Mouse (Mus musculus) gastrocnemius, adult 18-20 months (tissue): Measurements from ENCODE around the gene Ilf3. TPM values are rescaled to one million over a fixed set of nuclear protein-coding genes. Genes with fewer than 3 reads are reported as not detected.

Experiments
- DNase-seq: peaks from one replicate; pipeline ENCODE4 v3.0.0; 2021; ENCODE audit warnings: low spot score
- total RNA-seq, 2 experiments: library from RNA; stranded (reverse); gene quantifications; 2 replicates each; pipeline ENCODE4 v1.2.3; 2021

Gene Ilf3
- total RNA-seq, 2 experiments from 2014 or later, result 17.3 to 22.2 TPM

DNA sequence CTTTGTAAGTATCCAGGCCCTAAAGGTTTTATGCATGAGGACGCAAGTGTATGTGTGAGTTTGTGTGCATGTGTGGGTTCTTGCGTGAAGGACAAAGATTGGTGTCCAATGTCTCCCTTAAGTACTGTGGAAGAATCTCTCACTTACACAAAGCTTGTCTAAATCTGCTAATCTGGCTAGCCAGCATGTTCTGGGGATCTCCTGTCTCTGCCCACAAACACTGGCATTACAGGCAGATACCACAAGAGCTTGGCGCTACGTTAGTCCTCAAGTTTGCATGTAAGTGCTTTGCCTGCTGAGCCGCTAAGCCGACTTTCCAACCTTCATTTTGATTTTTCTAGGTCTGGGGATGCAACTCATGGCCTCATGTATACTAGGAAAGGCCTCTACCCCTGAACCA, 69.9 kb downstream of the Ilf3 start:
- DNase-seq, result no peak

DNA sequence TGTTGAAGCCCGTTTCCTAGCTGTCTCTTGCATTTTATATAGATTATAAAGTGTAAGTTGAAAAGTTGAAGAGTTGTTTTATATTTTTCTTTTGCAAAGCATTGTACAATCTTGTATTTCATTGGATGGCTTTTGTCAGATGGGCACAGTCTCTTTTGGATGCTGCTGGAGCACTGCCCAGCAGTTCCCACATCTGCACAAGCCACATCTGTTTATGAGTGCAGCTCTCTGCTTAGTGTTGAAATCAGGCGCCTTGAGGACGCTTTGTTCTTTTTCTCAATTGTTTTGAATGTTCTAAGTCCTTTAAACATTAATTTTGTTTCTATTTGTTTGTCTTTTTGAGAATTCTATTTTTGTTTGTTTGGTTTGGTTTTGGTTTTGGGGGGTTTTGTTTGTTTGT, 70.5 kb downstream of the Ilf3 start:
- peak; percentile 59 for DNase-seq

DNA sequence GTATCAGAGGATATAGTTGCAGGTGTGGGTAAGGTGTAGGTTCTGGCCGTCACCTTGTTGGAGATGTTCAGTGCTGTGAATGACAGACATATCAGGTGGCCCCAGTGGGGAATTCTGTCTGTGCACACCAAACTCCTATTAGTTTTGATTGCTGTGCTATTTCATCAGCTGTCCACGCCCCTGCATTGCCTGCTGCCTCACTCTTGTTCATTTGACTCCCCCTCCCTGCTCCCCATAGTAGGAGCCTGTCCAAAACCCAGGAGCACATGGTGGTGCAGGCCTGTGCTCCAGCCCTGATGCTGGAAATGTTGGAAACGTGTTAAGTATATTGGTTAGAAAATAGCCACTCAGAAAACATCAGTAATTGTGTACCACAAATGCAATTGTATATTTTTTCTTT, 71.8 kb downstream of the Ilf3 start:
- DNase-seq, result peak; percentile 43

DNA sequence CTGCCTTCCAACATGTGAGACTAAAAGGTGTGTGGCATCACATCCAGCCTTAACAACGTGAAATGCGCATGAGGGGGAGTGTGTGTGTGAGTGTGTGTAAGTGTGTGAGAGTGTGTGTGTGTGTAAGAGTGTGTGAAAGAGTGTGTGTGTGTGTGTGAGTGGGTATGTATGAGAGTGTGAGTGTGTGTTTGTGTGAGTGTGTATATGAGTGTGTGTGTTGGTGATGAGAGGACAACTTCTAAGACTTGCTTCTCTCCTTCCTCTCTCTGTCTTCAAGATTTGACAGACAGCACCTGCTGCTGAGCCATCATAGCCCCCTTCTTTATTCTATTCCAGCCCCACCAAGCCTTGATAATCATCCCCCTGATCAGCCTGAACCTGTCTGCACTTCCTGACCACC, 72.2 kb downstream of the Ilf3 start:
- DNase-seq, result no peak

DNA sequence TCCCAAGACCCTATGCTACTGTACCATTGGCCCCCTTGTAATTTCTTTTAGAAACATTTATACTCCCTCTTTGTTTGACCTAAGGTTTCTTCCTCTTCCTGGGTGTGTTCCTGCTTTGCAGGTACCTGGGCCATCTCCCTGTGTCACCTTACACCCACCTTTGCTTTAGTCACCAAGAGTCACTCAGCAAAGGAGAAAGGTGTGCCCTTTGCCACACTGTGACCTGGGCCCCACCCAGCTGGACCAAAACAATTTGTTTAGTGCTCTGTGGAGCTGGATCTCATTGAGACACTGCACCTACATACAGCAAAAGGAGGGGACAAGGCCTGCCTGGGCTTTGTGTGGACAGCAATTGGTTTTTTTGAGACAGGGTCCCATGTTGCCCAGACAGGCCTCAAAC, 72.7 kb downstream of the Ilf3 start:
- DNase-seq, result no peak

DNA sequence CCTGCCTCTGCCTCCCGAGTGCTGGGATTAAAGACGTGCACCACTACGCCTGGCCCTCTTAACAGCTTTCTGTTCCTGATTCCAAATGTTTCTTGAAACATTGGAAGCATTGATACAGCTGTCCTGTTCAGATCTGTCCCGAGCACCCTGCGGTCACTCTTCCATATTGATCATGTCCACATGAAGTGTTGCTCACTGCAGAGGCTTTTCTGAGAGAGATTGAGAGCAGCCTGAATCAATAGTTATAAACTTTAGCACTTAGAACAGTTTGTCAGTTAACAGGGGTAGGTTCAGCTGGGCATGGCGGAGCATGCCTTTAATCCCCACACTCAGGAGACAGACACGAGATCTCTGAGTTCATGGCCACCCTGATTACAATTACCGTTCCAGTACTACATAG, 76.2 kb downstream of the Ilf3 start:
- DNase-seq, result no peak

DNA sequence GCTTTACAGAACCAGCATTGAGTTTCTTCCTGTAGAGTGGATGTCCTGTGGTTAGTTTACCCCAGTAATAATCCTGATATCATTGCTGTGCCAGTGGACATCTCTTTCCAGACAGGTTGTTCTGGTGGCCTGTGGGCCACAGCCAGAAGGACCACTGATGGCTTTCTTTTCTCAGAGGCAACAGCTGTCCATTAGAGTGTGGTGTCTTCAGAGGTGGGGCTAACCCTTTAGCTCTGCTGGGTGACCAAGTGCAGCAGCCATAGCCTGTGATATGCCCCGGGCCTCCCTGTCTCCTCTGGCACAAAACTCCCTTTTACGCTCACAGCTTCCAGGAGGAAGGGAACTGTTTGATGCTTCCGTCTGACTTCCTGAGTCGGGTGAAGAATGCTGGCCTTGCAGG, 76.9 kb downstream of the Ilf3 start:
- DNase-seq, result no peak

DNA sequence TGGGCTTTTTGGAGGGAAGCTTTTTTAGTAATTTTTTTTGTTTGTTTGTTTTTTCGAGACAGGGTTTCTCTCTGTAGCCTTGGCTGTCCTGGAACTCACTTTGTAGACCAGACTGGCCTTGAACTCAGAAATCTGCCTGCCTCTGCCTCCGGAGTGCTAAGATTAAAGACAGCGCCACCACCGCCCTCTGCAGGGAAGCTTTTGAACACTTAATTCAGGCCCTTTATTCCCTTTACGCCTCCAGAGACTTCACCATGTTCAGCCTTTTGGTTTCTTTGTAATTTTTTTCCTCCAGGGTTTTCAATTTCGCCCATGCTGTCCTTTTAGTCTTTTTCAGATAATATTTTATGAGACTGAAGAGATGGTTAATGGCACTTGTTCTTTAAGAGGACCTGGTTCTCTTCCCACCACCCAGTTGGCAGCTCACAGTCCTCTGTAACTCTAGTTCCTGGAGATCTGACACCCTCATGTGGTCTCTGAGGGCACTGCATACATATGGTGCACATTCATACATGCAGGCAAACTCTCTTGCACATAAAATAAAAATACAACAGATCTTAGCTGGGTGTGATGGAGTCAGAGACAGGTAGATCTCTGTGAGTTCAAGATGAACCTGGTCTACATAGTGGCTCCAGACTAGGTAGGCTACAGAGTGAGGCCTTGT, 77.5 kb downstream of the Ilf3 start:
- DNase-seq, result no peak

DNA sequence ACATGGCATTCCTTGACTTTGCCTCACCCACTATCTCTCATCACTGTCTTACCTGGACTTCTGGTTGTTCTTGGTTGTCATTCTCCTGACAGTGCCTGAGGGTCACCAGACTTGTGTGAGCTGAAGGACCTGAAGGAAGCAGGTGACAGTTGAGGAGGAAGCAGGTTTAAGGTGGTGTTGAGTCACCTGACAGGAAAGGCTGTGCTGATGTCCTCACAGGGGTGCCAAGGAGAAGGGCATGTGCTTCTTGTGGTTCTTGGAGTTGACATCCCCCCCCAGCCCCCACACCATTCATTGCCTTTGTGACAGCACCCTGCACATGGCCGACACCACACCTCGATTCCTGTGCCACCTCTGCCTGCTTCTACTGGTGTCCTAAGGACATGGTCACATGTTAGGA, 80.1 kb downstream of the Ilf3 start:
- DNase-seq, result no peak

DNA sequence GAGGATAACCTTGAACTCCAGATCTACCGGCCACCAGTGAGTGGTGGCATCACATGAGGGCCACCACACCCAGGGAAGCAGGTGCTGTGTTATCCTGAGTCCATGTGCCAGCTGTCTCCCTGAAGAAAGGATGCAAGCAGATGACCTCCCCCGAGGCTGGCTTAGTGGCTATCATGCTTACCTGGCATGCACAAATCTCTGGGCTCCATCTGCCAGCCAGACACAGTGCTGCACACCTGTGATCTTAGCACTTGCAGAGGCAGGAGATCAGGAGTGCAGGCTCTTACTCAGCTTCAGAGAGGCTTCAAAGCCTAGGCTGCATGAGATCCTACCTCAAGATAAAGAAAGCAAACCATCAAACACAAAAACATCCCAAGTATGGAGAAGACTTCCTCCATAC, 82.0 kb downstream of the Ilf3 start:
- DNase-seq, result no peak

DNA sequence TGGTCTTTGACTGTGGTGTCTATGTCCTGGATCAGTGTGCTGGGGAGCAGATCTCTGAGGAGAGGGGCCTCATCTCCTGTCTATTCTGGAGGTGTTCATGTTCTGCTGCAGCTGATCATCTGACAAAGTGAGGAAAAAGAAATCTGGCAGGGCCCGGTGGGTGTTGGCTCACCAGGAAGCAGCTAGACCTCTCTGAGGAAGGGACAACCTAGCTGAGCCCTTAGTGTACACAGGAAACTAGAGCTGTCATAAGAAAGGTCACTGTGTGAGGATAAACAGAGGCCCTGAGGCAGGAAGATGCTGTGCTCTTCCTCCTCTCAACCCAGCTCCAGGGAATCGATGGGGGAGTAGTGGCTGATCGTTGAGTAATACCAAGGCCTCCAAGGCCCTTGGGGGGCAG, 82.6 kb downstream of the Ilf3 start:
- DNase-seq, result no peak

DNA sequence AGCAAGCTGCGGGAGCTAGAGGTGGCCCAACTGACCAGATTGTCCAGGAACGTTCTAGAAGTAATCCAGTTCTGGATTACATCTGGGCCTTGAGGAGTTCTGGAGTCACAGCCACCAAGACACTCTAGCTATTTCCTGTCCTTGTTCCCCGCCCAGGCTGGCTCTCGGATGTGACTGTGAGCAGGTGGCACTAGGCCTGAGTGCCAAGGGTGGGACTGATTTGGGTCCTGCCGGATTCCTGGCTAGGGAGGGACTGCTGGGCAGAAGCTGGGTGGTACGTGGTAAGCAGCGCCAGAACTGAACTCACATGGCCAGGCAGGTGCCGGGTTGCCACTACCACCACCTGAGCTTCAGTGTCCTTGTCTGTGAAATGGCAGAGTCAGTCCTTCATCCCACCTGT, 83.7 kb downstream of the Ilf3 start:
- DNase-seq, result no peak

DNA sequence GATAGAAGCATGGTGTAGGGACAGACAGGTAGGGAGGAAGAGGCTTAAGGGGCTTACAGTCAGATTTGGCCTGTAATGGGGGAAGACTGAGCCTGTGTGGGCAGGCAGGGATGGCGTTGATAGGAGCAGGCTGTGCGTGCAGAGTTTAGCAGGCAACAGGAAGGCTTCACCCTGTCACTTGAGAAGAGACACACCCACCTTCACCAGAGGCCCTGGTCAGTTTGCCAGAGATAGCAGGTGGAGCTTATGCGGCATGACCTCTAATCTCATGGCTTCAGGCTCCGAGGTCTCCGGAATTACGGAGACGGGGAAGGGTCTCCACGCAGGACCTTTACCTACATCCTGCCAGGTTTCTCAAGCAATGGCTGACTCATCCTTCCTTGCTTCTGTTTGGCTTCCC, 84.2 kb downstream of the Ilf3 start:
- peak; percentile 62 for DNase-seq

DNA sequence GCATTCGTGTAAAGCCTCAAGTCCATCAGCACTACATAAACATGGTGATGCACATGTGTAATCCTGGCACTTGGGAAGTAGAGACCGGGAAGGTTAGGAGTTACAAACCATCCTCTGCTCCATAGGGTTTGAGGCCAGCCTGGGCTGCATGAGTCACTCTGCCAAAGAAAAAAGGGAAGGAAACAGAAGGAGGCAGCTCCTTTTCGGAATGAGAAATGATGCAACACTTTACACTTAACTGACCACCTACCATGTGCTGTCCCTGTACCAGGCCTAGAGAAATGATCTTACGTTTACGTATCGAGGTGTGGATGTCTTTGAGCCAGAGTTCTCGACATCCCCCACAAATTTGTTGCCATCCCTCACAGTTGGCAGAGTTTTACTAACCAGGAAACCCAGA, 85.3 kb downstream of the Ilf3 start:
- DNase-seq, result no peak

DNA sequence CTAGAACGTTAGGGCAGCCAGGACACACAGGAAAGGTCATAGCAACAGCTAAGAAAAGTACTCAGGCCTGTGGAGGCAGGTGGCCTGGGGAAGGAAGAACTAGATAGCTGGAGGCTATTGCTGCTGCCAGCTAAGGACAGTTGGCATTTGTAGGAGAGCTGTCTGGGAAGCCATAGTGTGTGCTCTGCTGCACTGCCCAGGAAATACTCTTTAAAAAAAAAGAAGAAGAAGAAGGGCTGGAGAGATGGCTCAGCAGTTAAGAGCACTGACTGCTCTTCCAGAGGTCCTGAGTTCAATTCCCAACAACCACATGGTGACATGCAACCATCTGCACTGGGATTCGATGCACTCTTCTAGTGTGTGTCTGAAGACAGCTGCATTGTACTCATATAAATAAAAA, 85.8 kb downstream of the Ilf3 start:
- DNase-seq, result no peak

DNA sequence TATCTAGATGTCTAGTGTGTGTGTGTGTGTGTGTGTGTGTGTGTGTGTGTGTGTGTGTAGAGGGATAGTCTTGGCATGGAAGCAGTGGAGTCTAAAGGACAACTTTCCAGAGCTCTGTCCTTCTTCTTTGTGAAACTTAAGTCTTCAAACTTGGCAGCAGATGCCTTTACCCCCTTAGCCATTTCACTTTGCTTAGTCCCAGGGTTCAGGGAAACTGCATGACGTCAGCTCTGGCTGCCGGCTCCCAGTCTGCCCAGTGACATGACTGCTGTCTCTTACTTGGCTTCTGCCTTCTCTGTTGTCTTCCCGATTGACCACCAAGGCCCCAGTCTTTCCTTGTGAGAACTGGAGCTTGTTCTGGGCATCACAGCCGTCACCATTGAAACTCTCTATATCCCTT, 86.9 kb downstream of the Ilf3 start:
- no peak for DNase-seq

Other genes starting within 250 kb of the Ilf3 start
- 1 to 10 TPM; 5.0 to 6.1 TPM for gene Tyk2, start 236.6 kb upstream of the Ilf3 start, total RNA-seq
- gene Cdc37, start 217.9 kb upstream of the Ilf3 start, total RNA-seq, result 100 to 1,000 TPM; 128 to 140 TPM
- 10 to 100 TPM; 45.0 to 52.4 TPM for gene Pde4a, start 202.2 kb upstream of the Ilf3 start, total RNA-seq
- gene Keap1, start 128.5 kb upstream of the Ilf3 start, total RNA-seq, result 10 to 100 TPM; 50.8 to 51.5 TPM
- gene S1pr5, start 119.4 kb upstream of the Ilf3 start, total RNA-seq, result under 1 TPM; 0.09 to 0.12 TPM
- 10 to 100 TPM; 64.7 to 67.6 TPM for gene Atg4d, start 102.6 kb upstream of the Ilf3 start, total RNA-seq
- 1 to 10 TPM; 8.0 to 9.3 TPM for gene Kri1, start 79.9 kb upstream of the Ilf3 start, total RNA-seq
- gene Cdkn2d, start 76.5 kb upstream of the Ilf3 start, total RNA-seq, result 1 to 10 TPM; 8.0 to 8.3 TPM
- gene Ap1m2, start 55.5 kb upstream of the Ilf3 start, total RNA-seq, result not detected
- 100 to 1,000 TPM; 159 to 162 TPM for gene Slc44a2, start 47.2 kb upstream of the Ilf3 start, total RNA-seq
- gene Qtrt1, start 44.0 kb downstream of the Ilf3 start, total RNA-seq, result 1 to 10 TPM; 5.8 to 6.3 TPM
- gene Dnm2, start 57.0 kb downstream of the Ilf3 start, total RNA-seq, result 10 to 100 TPM; 37.0 to 38.6 TPM
- gene Tmed1, start 142.4 kb downstream of the Ilf3 start, total RNA-seq, result 10 to 100 TPM; 31.6 to 32.7 TPM
- under 1 TPM; 0.30 to 0.50 TPM for gene AB124611, start 158.3 kb downstream of the Ilf3 start, total RNA-seq
- gene Carm1, start 179.0 kb downstream of the Ilf3 start, total RNA-seq, result 10 to 100 TPM; 55.5 to 66.5 TPM
- 10 to 100 TPM; 45.7 to 46.6 TPM for gene Timm29, start 224.9 kb downstream of the Ilf3 start, total RNA-seq
- 1 to 10 TPM; 5.3 to 5.6 TPM for gene Yipf2, start 225.0 kb downstream of the Ilf3 start, total RNA-seq
- gene Smarca4, start 248.3 kb downstream of the Ilf3 start, total RNA-seq, result 10 to 100 TPM; 38.6 to 42.1 TPM